Mouse (Mus musculus) MEL (cell line): ENCODE measurements around the gene Slc1a1. TPM values are rescaled to one million over a fixed set of nuclear protein-coding genes. Genes with fewer than 3 reads are reported as not detected.

ENCODE experiments used
- DNase-seq: peaks from one replicate; pipeline ENCODE4 v3.0.0; 2011; ENCODE audit warnings: low read depth, low spot score
- H3K27ac ChIP-seq: 2 replicates; pipeline ENCODE4 v1.5.1; 2012; ENCODE audit warnings: low read depth, mild to moderate bottlenecking, control low read depth, low read length, moderate library complexity; ENCODE audit not compliant: control insufficient read depth
- H3K27me3 ChIP-seq, 2 experiments: fragments of 150-350 bp in 1 of 2; sonication (generic) in 1 of 2; 2 replicates each; pipeline ENCODE4 v1.6.1; 2012; ENCODE audit warnings: low read length in 2 of 2, mild to moderate bottlenecking in 2 of 2, improper control_type of control experiment in 1 of 2, moderate library complexity in 1 of 2; ENCODE audit not compliant: insufficient read depth in 2 of 2, control insufficient read depth in 1 of 2
- H3K36me3 ChIP-seq, 2 experiments: 2 replicates each; pipeline ENCODE4 v1.6.1; 2012 to 2014; ENCODE audit warnings: low read length in 2 of 2, improper control_type of control experiment in 1 of 2, inconsistent platforms in 1 of 2, mild to moderate bottlenecking in 1 of 2; ENCODE audit not compliant: insufficient read depth in 2 of 2, control insufficient read depth in 1 of 2
- H3K4me1 ChIP-seq, 2 experiments: fragments of 150-350 bp in 1 of 2; sonication (generic) in 1 of 2; 2 replicates each; pipeline ENCODE4 v1.6.1; 2012; ENCODE audit warnings: low read length in 2 of 2, improper control_type of control experiment in 1 of 2, mild to moderate bottlenecking in 1 of 2; ENCODE audit not compliant: insufficient read depth in 2 of 2, control insufficient read depth in 1 of 2
- H3K4me3 ChIP-seq, 2 experiments: fragments of 150-350 bp in 1 of 2; sonication (generic) in 1 of 2; 2 replicates each; pipeline ENCODE4 v1.5.1; 2012; ENCODE audit warnings: low read depth in 2 of 2, low read length in 2 of 2, mild to moderate bottlenecking in 2 of 2, moderate library complexity in 2 of 2, control low read depth in 1 of 2, improper control_type of control experiment in 1 of 2; ENCODE audit not compliant: control insufficient read depth in 1 of 2, insufficient read depth in 1 of 2
- H3K79me2 ChIP-seq: 2 replicates; pipeline ENCODE4 v1.6.1; 2012; ENCODE audit warnings: mild to moderate bottlenecking, low read length, moderate library complexity; ENCODE audit not compliant: control insufficient read depth, poor library complexity, insufficient read depth
- H3K9ac ChIP-seq: 2 replicates; pipeline ENCODE4 v1.6.1; 2012; ENCODE audit warnings: low read depth, mild to moderate bottlenecking, control low read depth, low read length, moderate library complexity; ENCODE audit not compliant: control insufficient read depth, poor library complexity, severe bottlenecking
- H3K9me3 ChIP-seq: fragments of 150-350 bp; sonication (generic); replicated peaks from 2 replicates; pipeline ENCODE4 v1.6.1; 2012; ENCODE audit warnings: mild to moderate bottlenecking, low read length, improper control_type of control experiment, moderate library complexity; ENCODE audit not compliant: insufficient read depth
- BHLHE40 ChIP-seq: IDR thresholded peaks from 2 replicates; pipeline ENCODE4 v1.6.1; 2012; ENCODE audit warnings: low read depth, mild to moderate bottlenecking, inconsistent platforms, low read length, improper control_type of control experiment, borderline replicate concordance
- CHD2 ChIP-seq: IDR thresholded peaks from 2 replicates; pipeline ENCODE4 v1.6.1; 2011; ENCODE audit warnings: low read length, improper control_type of control experiment
- EP300 ChIP-seq, 2 experiments: IDR thresholded peaks; 2 replicates each; pipeline ENCODE4 v1.6.1; 2011; ENCODE audit warnings: improper control_type of control experiment in 2 of 2, low read length in 2 of 2, low read depth in 1 of 2, mild to moderate bottlenecking in 1 of 2
- KAT2A ChIP-seq: conservative IDR thresholded peaks from 2 replicates; pipeline ENCODE4 v1.6.1; 2012; ENCODE audit warnings: low read depth, low read length, improper control_type of control experiment, inconsistent platforms
- MAFK ChIP-seq: IDR thresholded peaks from 2 replicates; pipeline ENCODE4 v1.6.1; 2011; ENCODE audit warnings: low read depth, mild to moderate bottlenecking, low read length, improper control_type of control experiment, borderline replicate concordance
- MAX ChIP-seq: IDR thresholded peaks from 2 replicates; pipeline ENCODE4 v1.6.1; 2011; ENCODE audit warnings: low read length, improper control_type of control experiment
- MAZ ChIP-seq: IDR thresholded peaks from 2 replicates; pipeline ENCODE4 v1.6.1; 2012; ENCODE audit warnings: low read depth, mild to moderate bottlenecking, inconsistent platforms, low read length, improper control_type of control experiment
- MXI1 ChIP-seq: IDR thresholded peaks from 2 replicates; pipeline ENCODE4 v1.6.1; 2011; ENCODE audit warnings: mild to moderate bottlenecking, low read depth, low read length, improper control_type of control experiment
- MYB ChIP-seq: IDR thresholded peaks from 2 replicates; pipeline ENCODE4 v1.6.1; 2011; ENCODE audit warnings: mild to moderate bottlenecking, low read depth, low read length, improper control_type of control experiment
- MYC ChIP-seq: IDR thresholded peaks from 2 replicates; pipeline ENCODE4 v1.6.1; 2011; ENCODE audit warnings: low read depth, mild to moderate bottlenecking, low read length, improper control_type of control experiment, moderate library complexity
- NRF1 ChIP-seq: IDR thresholded peaks from 2 replicates; pipeline ENCODE4 v1.6.1; 2014; ENCODE audit warnings: low read depth, mild to moderate bottlenecking, inconsistent platforms, low read length, improper control_type of control experiment, moderate library complexity; ENCODE audit not compliant: poor library complexity, insufficient read depth, severe bottlenecking
- POLR2AphosphoS2 ChIP-seq: IDR thresholded peaks from 2 replicates; pipeline ENCODE4 v1.6.1; 2011; ENCODE audit warnings: low read length, improper control_type of control experiment
- POLR2AphosphoS5 ChIP-seq: IDR thresholded peaks from 2 replicates; pipeline ENCODE4 v1.6.1; 2012; ENCODE audit warnings: low read depth, borderline replicate concordance, mild to moderate bottlenecking, inconsistent platforms, low read length, moderate library complexity, mixed read lengths
- RAD21 ChIP-seq: IDR thresholded peaks from 2 replicates; pipeline ENCODE4 v1.6.1; 2011; ENCODE audit warnings: mild to moderate bottlenecking, low read depth, low read length, improper control_type of control experiment
- SIN3A ChIP-seq: IDR thresholded peaks from 2 replicates; pipeline ENCODE4 v1.6.1; 2012; ENCODE audit warnings: low read length, improper control_type of control experiment, inconsistent platforms
- SMC3 ChIP-seq: IDR thresholded peaks from 2 replicates; pipeline ENCODE4 v1.6.1; 2011; ENCODE audit warnings: low read depth, low read length, improper control_type of control experiment
- TAL1 ChIP-seq: IDR thresholded peaks from 2 replicates; pipeline ENCODE4 v1.6.1; 2012; ENCODE audit warnings: mild to moderate bottlenecking, inconsistent platforms, low read length, moderate library complexity, mixed read lengths
- UBTF ChIP-seq: IDR thresholded peaks from 2 replicates; pipeline ENCODE4 v1.6.1; 2012; ENCODE audit warnings: low read depth, mild to moderate bottlenecking, inconsistent platforms, low read length, improper control_type of control experiment, moderate library complexity, borderline replicate concordance; ENCODE audit not compliant: insufficient read depth
- USF1 ChIP-seq: IDR thresholded peaks from 2 replicates; pipeline ENCODE4 v1.6.1; 2014; ENCODE audit warnings: low read depth, mild to moderate bottlenecking, inconsistent platforms, low read length, improper control_type of control experiment, moderate library complexity
- USF2 ChIP-seq, 2 experiments: IDR thresholded peaks; 2 replicates each; pipeline ENCODE4 v1.6.1; 2011 to 2012; ENCODE audit warnings: improper control_type of control experiment in 2 of 2, low read length in 2 of 2, borderline replicate concordance in 1 of 2, inconsistent platforms in 1 of 2, low read depth in 1 of 2, mild to moderate bottlenecking in 1 of 2; ENCODE audit not compliant: insufficient read depth in 1 of 2
- ZKSCAN1 ChIP-seq: IDR thresholded peaks from 2 replicates; pipeline ENCODE4 v1.6.1; 2012; ENCODE audit warnings: low read depth, mild to moderate bottlenecking, inconsistent platforms, low read length, improper control_type of control experiment, moderate library complexity
- ZNF384 ChIP-seq: IDR thresholded peaks from 2 replicates; pipeline ENCODE4 v1.6.1; 2012; ENCODE audit warnings: low read depth, mild to moderate bottlenecking, inconsistent platforms, low read length, improper control_type of control experiment
- polyA plus RNA-seq, 2 experiments: library from polyadenylated mRNA; stranded (reverse) in 1 of 2; unstranded in 1 of 2; fragments of >175 nt in 1 of 2; fragments of >200 nt in 1 of 2; gene quantifications; 2 replicates each; pipeline versions ENCODE4 v1.2.1 to v1.2.4; 2012; ENCODE audit warnings: low replicate concordance in 2 of 2, low read depth in 1 of 2; ENCODE audit not compliant: insufficient read length in 2 of 2, insufficient read depth in 1 of 2, missing spikeins in 1 of 2
- total RNA-seq: library from RNA; depleted of rRNA; stranded (reverse); fragments of 300-350 nt; gene quantifications from 2 replicates; pipeline ENCODE4 v1.2.3, GENCODE M21; 2012

Gene Slc1a1
- total and polyA plus RNA-seq, 3 experiments, result 0.07 TPM; not detected in 2

DNA sequence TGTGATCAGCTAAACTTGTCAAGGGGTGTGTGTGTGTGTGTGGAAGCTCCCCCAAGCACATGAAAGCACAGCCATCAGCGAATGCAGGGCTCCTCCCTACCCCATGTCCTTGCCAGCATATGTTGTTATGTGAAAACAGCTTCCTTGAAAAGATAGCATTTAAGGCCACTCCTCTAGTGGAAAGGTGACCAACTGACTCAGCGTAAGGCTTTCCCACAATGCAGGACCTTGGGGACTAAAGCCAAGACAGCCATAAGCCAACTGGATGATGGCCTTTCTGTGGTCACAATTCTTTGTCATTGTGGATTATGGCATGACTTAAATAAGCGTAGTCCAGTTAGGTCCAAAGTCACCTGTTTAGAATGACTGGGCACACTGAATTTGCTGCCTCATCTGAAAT, 100.0 kb downstream of the Slc1a1 start:
- no peak overlapping the region for H3K27ac ChIP-seq
- no peaks in the 10 kb centered on the region for H3K36me3 ChIP-seq
- no peaks in the 10 kb centered on the region for H3K4me1 ChIP-seq
- H3K9me3 ChIP-seq, result no peaks in the 10 kb centered on the region
- no peak for DNase-seq
- no peak overlapping the region for H3K9ac ChIP-seq
- peaks cover 1 to 2% of the 10 kb centered on the region in 2 experiments; a peak in 2 of 4 replicates for H3K27me3 ChIP-seq
- no peaks in the 10 kb centered on the region for H3K79me2 ChIP-seq
- TF ChIP-seq MAFK (no peak), SIN3A (no peak), UBTF (no peak), BHLHE40 (no peak), NRF1 (no peak), KAT2A (no peak)
- H3K4me3 ChIP-seq, result no peak overlapping the region

DNA sequence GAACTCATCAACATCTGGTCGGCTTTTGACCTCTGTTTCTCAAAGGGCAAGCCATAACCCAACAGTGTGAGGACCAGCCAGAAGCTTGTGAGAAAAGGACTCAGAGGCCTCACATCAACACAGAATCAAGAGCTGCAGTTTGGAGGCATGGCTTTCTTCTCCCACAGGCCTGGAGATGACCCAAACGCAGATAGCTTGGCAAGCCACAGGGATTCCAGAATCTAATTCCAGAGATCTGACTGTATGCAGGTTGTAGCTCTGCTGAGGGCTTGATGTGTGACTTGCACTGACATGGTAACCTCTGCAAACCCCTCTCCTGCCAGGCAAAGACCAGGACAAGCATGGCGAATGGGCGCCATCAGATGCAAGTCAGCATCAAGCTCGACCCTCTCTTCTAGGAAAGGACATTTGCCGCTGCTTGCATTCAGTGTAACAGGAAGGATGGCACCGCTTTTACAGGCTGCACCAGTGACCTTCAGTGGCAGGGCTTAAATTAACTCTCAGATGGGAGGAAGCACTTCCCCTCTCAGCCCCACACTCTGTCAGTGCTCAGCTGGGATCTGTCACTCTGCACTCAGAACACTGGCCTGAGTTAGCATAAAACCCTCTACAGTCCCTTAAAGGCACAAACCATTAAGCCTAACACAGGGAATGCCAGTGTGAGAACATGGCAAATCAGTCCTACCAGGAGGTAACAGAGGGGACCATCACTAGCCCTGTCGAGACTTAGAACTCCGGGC, 105.5 kb downstream of the Slc1a1 start:
- Histone ChIP-seq H3K9ac (no peak overlapping the region), H3K27me3 (peaks cover 0 to 5% of the 10 kb centered on the region in 2 experiments; a peak in 2 of 4 replicates), H3K27ac (no peak overlapping the region), H3K36me3 (no peaks in the 10 kb centered on the region), H3K9me3 (no peaks in the 10 kb centered on the region), H3K4me1 (no peaks in the 10 kb centered on the region), H3K79me2 (no peaks in the 10 kb centered on the region), H3K4me3 (no peak overlapping the region)
- no peak for DNase-seq
- TF ChIP-seq MXI1 (no peak), UBTF (no peak), RAD21 (no peak), USF1 (no peak), NRF1 (no peak), EP300 (IDR thresholded peaks at IDR 0.05; ENCODE audit: low read depth in 1 of 2, low read length in 2 of 2) (no peak), MYB (no peak), MAZ (no peak), CHD2 (no peak), MAFK (no peak), KAT2A (no peak), ZNF384 (no peak), SMC3 (no peak), USF2 (IDR thresholded peaks at IDR 0.05; ENCODE audit: borderline replicate concordance in 1 of 2, insufficient read depth in 1 of 2, low read depth in 1 of 2, low read length in 2 of 2) (no peak), POLR2AphosphoS5 (no peak), MAX (no peak), MYC (no peak), POLR2AphosphoS2 (no peak), ZKSCAN1 (no peak), TAL1 (no peak)
